In genomic region chr8:111299821-111300568, GRCm38 (mm10) we compare ENCODE assay signal across 8 mouse cellular contexts. TPM values are rescaled to one million over a fixed set of nuclear protein-coding genes. Genes with fewer than 3 reads are reported as not detected.
A peak's percentile ranks its signal among the peaks of the same experiment; 100 is the strongest.
DNase-seq lines count a peak whose midpoint lies in the region; ATAC-seq lines count a peak whose summit lies in the region.

TSS of gene Rfwd3 (minus strand) at chr8:111300222.

- H3K4me3 ChIP-seq in heart, embryonic 14.5 days (ENCODE audit: control insufficient read depth in 1 of 2, insufficient read depth in 1 of 2, low read depth in 1 of 2, low read length in 2 of 2): peak within 1 kb of the TSS; percentile 76 to 96
- peak within 1 kb of the TSS; percentile 98 for H3K4me3 ChIP-seq in liver, embryonic 13.5 days (replicated peaks)
- peak within 1 kb of the TSS; percentile 97 for H3K4me3 ChIP-seq in stomach, embryonic 16.5 days (replicated peaks; ENCODE audit: low read length)

- no peaks in the 10 kb centered on the region for H3K9me3 ChIP-seq in heart, embryonic 14.5 days (ENCODE audit: control insufficient read depth, low read length)
- no peaks in the 10 kb centered on the region for H3K9me3 ChIP-seq in liver, embryonic 13.5 days (replicated peaks)
- H3K9me3 ChIP-seq in stomach, embryonic 16.5 days (replicated peaks; ENCODE audit: control insufficient read depth, low read length): no peaks in the 10 kb centered on the region

- ATAC-seq in CD4-positive, CD25-positive, alpha-beta regulatory T cell, adult 4 months: peak; percentile 98
- ATAC-seq in heart, embryonic 14.5 days (ENCODE audit: insufficient number of reproducible peaks, insufficient read depth, low FRiP score, low read depth): peak; percentile 98
- ATAC-seq in liver, embryonic 13.5 days (ENCODE audit: low read depth): peak; percentile 98
- peak; percentile 99 for ATAC-seq in stomach, embryonic 16.5 days (ENCODE audit: insufficient read depth, low FRiP score)

- WGBS in heart, embryonic 14.5 days: 0% methylated on average over 64 of the region's 67 CpGs
- under 1% methylated on average over 67 of the region's 67 CpGs for WGBS in liver, embryonic 13.5 days (ENCODE audit: insufficient replicate concordance)
- WGBS in stomach, embryonic 16.5 days: under 1% methylated on average over 67 of the region's 67 CpGs

- peak within 1 kb of the TSS; percentile 87 to 95 for H3K27ac ChIP-seq in heart, embryonic 14.5 days (replicated peaks in 1 of 2; ENCODE audit: control insufficient read depth in 1 of 2, insufficient read depth in 1 of 2, low read depth in 2 of 2, low read length in 2 of 2)
- peak within 1 kb of the TSS; percentile 93 for H3K27ac ChIP-seq in liver, embryonic 13.5 days
- peak within 1 kb of the TSS; percentile 94 for H3K27ac ChIP-seq in stomach, embryonic 16.5 days (ENCODE audit: low read length)

- no peaks in the 10 kb centered on the region for H3K27me3 ChIP-seq in heart, embryonic 14.5 days (ENCODE audit: control insufficient read depth, insufficient read depth, low read length)
- no peaks in the 10 kb centered on the region for H3K27me3 ChIP-seq in liver, embryonic 13.5 days
- H3K27me3 ChIP-seq in stomach, embryonic 16.5 days (ENCODE audit: control insufficient read depth, insufficient read depth, low read length): no peaks in the 10 kb centered on the region

- H3K36me3 ChIP-seq in heart, embryonic 14.5 days (ENCODE audit: control insufficient read depth, insufficient read depth, low read length): peaks cover 18% of the 10 kb centered on the region
- peaks cover 26% of the 10 kb centered on the region for H3K36me3 ChIP-seq in liver, embryonic 13.5 days
- 0 out of 2 replicates have a peak, but pooled peaks cover 4% of the 10 kb centered on the region for H3K36me3 ChIP-seq in stomach, embryonic 16.5 days (ENCODE audit: control insufficient read depth, insufficient read depth, low read length)

- peak within 1 kb of the TSS; percentile 98 for H3K9ac ChIP-seq in heart, embryonic 14.5 days (ENCODE audit: low read length)
- peak within 1 kb of the TSS; percentile 99 for H3K9ac ChIP-seq in liver, embryonic 13.5 days
- peak within 1 kb of the TSS; percentile 96 for H3K9ac ChIP-seq in stomach, embryonic 16.5 days (ENCODE audit: low read length)

- peaks cover 0 to 13% of the 10 kb centered on the region in 2 experiments; a peak in 2 of 4 replicates for H3K4me1 ChIP-seq in heart, embryonic 14.5 days (ENCODE audit: control insufficient read depth in 2 of 2, insufficient read depth in 2 of 2, low read length in 2 of 2)
- H3K4me1 ChIP-seq in liver, embryonic 13.5 days (replicated peaks): peaks cover 37% of the 10 kb centered on the region
- peaks cover 10% of the 10 kb centered on the region; the same call in 1 of the 2 replicates for H3K4me1 ChIP-seq in stomach, embryonic 16.5 days (ENCODE audit: control insufficient read depth, insufficient read depth, low read length)

- peak within 1 kb of the TSS; percentile 64 for H3K4me2 ChIP-seq in heart, embryonic 14.5 days (ENCODE audit: low read length)
- H3K4me2 ChIP-seq in liver, embryonic 13.5 days: peak within 1 kb of the TSS; percentile 71
- peak within 1 kb of the TSS; percentile 65 for H3K4me2 ChIP-seq in stomach, embryonic 16.5 days (ENCODE audit: low read depth, low read length)

- DNase-seq in c-Kit-negative CD71-positive TER-119-positive erythroid progenitor cells, embryonic 14.5 days (ENCODE audit: low read depth, low spot score): peak; percentile 93
- DNase-seq in fibroblast of lung, adult 2 months (ENCODE audit: low read depth): peak; percentile 97
- DNase-seq in kidney, postnatal 14 days: peak; percentile 98
- DNase-seq in liver, embryonic 13.5 days: peak; percentile 96
- peak; percentile 93 for DNase-seq in neural tube, embryonic 10.5 days (ENCODE audit: extremely low spot score, low spot score)

RNA-seq across cellular contexts. Expression of gene Rfwd3, which starts in this region (rescaled TPM):
- polyA plus RNA-seq in CD4-positive, CD25-positive, alpha-beta regulatory T cell, adult 4 months (2017; shearing (Covaris generic)): 10 to 100 TPM; 20.2 to 34.9 TPM
- 34.5 and 36.6 TPM in 2 replicates for polyA plus RNA-seq in heart, embryonic 14.5 days (2014; fragmentation: Nextera tagmentation; extraction: Ambion mirVana)
- polyA plus RNA-seq in liver, embryonic 13.5 days (2015; fragmentation: Nextera tagmentation; extraction: Ambion mirVana): 45.7 and 60.4 TPM in 2 replicates
- 47.0 and 50.1 TPM in 2 replicates for polyA plus RNA-seq in stomach, embryonic 16.5 days (2015; fragmentation: Nextera tagmentation; extraction: Ambion mirVana)

Comparison
In these comparisons a context has a peak if more than half of its experiments do, and no peak if none do; other contexts are left out.
1. Peak in every context shown above with its lines: DNase-seq, ATAC-seq, H3K4me3 ChIP-seq and H3K27ac ChIP-seq.